Mouse (Mus musculus): ENCODE results near the gene Gfm2. TPM values are rescaled to one million over a fixed set of nuclear protein-coding genes. Genes with fewer than 3 reads are reported as not detected.

Gene Gfm2
- total and polyA plus RNA-seq, 2 experiments = 25.9 to 41.1 TPM

DNA sequence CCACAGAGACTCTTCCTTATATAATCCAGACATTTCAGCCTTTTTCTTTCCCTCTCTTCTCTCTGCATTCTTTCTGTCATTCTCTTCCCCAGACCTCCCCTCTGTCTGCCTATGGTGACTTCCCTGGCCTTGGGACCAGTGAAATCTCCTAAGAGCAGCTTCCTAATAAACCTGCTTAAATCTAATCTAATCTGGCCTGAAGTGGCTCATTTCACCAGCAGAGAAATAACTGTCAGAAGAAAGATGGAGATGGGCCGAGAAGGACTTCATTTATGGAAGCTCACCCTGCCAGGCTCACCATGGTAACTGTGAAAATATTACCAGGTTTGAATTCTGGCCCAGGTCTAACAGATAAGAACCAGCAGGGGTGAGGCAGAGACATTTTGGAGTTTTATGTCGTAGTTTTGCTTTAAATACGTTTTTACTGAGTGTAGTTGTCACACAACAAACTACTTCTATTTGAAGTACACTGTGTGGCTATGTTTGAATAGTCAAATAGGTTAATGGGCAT lies 70.8 kb downstream of the Gfm2 start:
- H3K27ac ChIP-seq (replicated peaks; ENCODE audit: insufficient read depth, low read depth, low read length) = 0 out of 2 replicates have a peak overlapping the region, but pooled peaks have one; percentile 16
- no peaks in the 10 kb centered on the region for H3K27me3 ChIP-seq (ENCODE audit: control insufficient read depth, insufficient read depth, low read length)
- no peaks in the 10 kb centered on the region for H3K36me3 ChIP-seq (ENCODE audit: control insufficient read depth, insufficient read depth, low read length)
- no peak for DNase-seq (ENCODE audit: extremely low read depth, low read depth, low spot score)
- no peak overlapping the region for H3K9ac ChIP-seq (ENCODE audit: low read depth, low read length)
- H3K4me1 ChIP-seq (ENCODE audit: control insufficient read depth, insufficient read depth, low read length) = peaks cover 3% of the 10 kb centered on the region; the same call in 1 of the 2 replicates
- TF ChIP-seq POLR2A (IDR thresholded peaks at IDR 0.05; ENCODE audit: extremely low read depth, insufficient read depth, low read length) = no peak
- TF ChIP-seq CTCF (IDR thresholded peaks at IDR 0.05; ENCODE audit: low read depth, low read length) = no peak
- 77% methylated on average over 3 of the region's 3 CpGs for WGBS
- H3K4me3 ChIP-seq (ENCODE audit: insufficient read depth, low read depth, low read length) = no peak overlapping the region
- H3K79me2 ChIP-seq (ENCODE audit: control insufficient read depth, insufficient read depth, low read length) = no peaks in the 10 kb centered on the region

DNA sequence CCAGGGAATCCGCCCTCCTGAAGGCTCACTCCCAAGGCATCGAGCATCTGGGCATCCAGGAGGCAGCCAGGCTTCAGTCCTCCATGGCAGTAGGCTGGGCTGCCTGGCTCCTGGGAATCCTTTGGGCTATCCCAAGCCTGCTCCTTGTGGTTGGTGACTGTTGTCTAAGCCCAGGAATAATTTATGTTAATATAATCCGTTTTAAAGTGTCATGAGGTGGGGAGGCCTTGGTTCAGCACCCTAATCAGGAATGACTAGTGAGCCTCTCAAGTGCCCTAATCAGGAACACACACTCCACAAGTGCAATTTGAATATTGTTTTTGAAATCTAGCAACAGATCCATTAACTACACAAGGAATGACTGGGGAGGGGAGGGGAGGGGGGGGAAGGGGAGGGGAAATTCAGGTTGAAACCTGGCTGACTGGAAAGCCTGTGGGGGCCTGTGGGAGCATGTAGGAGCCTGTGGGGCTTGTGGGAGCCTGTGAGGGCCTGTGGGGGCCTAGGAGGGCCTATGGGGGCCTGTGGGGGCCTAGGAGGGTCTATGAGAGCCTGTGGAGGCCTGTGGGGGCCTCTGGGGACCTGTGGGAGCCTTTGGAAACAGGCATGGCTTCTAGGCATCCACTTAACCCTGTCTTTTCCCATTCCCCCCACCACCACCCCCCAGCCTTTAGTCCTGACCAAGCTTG lies 77.0 kb downstream of the Gfm2 start:
- no peak overlapping the region for H3K4me3 ChIP-seq (ENCODE audit: insufficient read depth, low read depth, low read length)
- no peak for DNase-seq (ENCODE audit: extremely low read depth, low read depth, low spot score)
- no peaks in the 10 kb centered on the region for H3K79me2 ChIP-seq (ENCODE audit: control insufficient read depth, insufficient read depth, low read length)
- H3K36me3 ChIP-seq (ENCODE audit: control insufficient read depth, insufficient read depth, low read length) = no peaks in the 10 kb centered on the region
- no peaks in the 10 kb centered on the region for H3K4me1 ChIP-seq (ENCODE audit: control insufficient read depth, insufficient read depth, low read length)
- no peaks in the 10 kb centered on the region for H3K27me3 ChIP-seq (ENCODE audit: control insufficient read depth, insufficient read depth, low read length)
- 89% methylated on average over 3 of the region's 3 CpGs for WGBS
- no peak overlapping the region for H3K9ac ChIP-seq (ENCODE audit: low read depth, low read length)
- TF ChIP-seq POLR2A (IDR thresholded peaks at IDR 0.05; ENCODE audit: extremely low read depth, insufficient read depth, low read length) (no peak), CTCF (IDR thresholded peaks at IDR 0.05; ENCODE audit: low read depth, low read length) (no peak)
- H3K27ac ChIP-seq (replicated peaks; ENCODE audit: insufficient read depth, low read depth, low read length) = no peak overlapping the region

DNA sequence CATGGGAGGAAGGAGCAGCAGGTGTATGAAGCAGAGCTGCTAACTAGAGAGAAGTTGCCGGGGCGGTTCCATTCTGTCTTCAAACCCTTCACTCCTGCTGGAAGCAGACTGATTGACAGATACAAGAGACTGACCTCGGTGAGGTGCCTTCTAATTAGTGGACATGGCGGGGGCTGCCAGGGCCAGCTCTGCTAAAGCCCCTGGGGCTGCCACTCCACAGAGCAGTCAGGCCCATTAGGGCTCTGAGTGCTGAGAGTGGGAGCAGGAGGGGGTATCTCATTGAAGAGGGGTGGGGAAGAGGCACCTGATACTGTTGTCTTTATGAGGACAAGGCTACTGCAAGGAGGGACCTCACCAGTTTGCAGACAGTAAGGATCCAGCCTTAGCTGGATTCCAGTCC lies 77.8 kb downstream of the Gfm2 start:
- Histone ChIP-seq H3K4me3 (ENCODE audit: insufficient read depth, low read depth, low read length) (no peak overlapping the region), H3K27me3 (ENCODE audit: control insufficient read depth, insufficient read depth, low read length) (no peaks in the 10 kb centered on the region), H3K27ac (replicated peaks; ENCODE audit: insufficient read depth, low read depth, low read length) (no peak overlapping the region), H3K4me1 (ENCODE audit: control insufficient read depth, insufficient read depth, low read length) (no peaks in the 10 kb centered on the region), H3K9ac (ENCODE audit: low read depth, low read length) (no peak overlapping the region), H3K79me2 (ENCODE audit: control insufficient read depth, insufficient read depth, low read length) (no peaks in the 10 kb centered on the region), H3K36me3 (ENCODE audit: control insufficient read depth, insufficient read depth, low read length) (no peaks in the 10 kb centered on the region)
- WGBS = 73% methylated on average over 4 of the region's 4 CpGs
- DNase-seq (ENCODE audit: extremely low read depth, low read depth, low spot score) = no peak
- TF ChIP-seq POLR2A (IDR thresholded peaks at IDR 0.05; ENCODE audit: extremely low read depth, insufficient read depth, low read length) = no peak
- TF ChIP-seq CTCF (IDR thresholded peaks at IDR 0.05; ENCODE audit: low read depth, low read length) = no peak

DNA sequence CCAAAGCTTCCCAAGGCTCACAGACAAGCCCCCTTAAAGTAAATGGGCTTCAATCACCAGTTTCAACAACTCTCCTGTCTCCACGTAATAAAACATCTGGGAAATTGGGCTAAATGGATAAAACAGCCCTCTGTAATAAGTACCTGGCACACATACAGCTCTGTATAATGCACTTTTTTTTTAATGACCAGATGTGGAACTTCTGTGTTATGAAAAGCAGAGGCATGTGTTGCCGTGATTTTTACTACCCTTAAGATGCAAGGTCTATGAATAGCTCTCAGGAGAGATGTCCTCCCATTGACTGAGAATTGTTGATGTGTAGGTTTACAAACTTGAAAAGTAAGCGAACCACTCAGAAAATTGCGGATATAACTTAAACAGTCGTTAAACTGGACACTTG lies 78.5 kb downstream of the Gfm2 start:
- H3K4me1 ChIP-seq (ENCODE audit: control insufficient read depth, insufficient read depth, low read length) = no peaks in the 10 kb centered on the region
- WGBS = 91% methylated on average over 5 of the region's 5 CpGs
- no peaks in the 10 kb centered on the region for H3K27me3 ChIP-seq (ENCODE audit: control insufficient read depth, insufficient read depth, low read length)
- no peaks in the 10 kb centered on the region for H3K36me3 ChIP-seq (ENCODE audit: control insufficient read depth, insufficient read depth, low read length)
- no peak overlapping the region for H3K9ac ChIP-seq (ENCODE audit: low read depth, low read length)
- TF ChIP-seq POLR2A (IDR thresholded peaks at IDR 0.05; ENCODE audit: extremely low read depth, insufficient read depth, low read length) (no peak), CTCF (IDR thresholded peaks at IDR 0.05; ENCODE audit: low read depth, low read length) (no peak)
- no peaks in the 10 kb centered on the region for H3K79me2 ChIP-seq (ENCODE audit: control insufficient read depth, insufficient read depth, low read length)
- H3K4me3 ChIP-seq (ENCODE audit: insufficient read depth, low read depth, low read length) = no peak overlapping the region
- DNase-seq (ENCODE audit: extremely low read depth, low read depth, low spot score) = no peak
- H3K27ac ChIP-seq (replicated peaks; ENCODE audit: insufficient read depth, low read depth, low read length) = no peak overlapping the region

DNA sequence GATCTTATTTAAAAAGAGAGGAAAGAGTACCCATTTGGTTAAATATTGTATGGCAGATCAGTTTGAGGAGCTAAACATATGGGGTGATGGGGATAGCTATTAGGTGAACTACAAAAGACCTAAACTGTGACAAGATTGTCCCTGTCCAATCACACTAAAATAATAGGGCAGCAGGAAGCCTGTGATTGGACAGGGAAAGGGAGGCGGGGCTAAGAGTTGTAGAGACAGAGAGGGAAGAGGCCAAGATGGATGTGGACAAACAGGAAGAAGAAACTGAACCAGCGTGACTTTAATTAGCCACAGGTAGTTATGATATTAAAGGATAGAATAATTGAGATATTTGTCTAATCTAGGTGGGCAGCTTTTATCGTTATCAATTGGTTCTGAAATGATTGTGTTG lies 82.3 kb downstream of the Gfm2 start:
- Histone ChIP-seq H3K36me3 (ENCODE audit: control insufficient read depth, insufficient read depth, low read length) (no peaks in the 10 kb centered on the region), H3K4me3 (ENCODE audit: insufficient read depth, low read depth, low read length) (no peak overlapping the region), H3K27ac (replicated peaks; ENCODE audit: insufficient read depth, low read depth, low read length) (no peak overlapping the region), H3K79me2 (ENCODE audit: control insufficient read depth, insufficient read depth, low read length) (no peaks in the 10 kb centered on the region), H3K4me1 (ENCODE audit: control insufficient read depth, insufficient read depth, low read length) (peaks cover 8% of the 10 kb centered on the region), H3K9ac (ENCODE audit: low read depth, low read length) (no peak overlapping the region), H3K27me3 (ENCODE audit: control insufficient read depth, insufficient read depth, low read length) (no peaks in the 10 kb centered on the region)
- 90% methylated on average over 3 of the region's 3 CpGs for WGBS
- no peak for TF ChIP-seq CTCF (IDR thresholded peaks at IDR 0.05; ENCODE audit: low read depth, low read length)
- TF ChIP-seq POLR2A (IDR thresholded peaks at IDR 0.05; ENCODE audit: extremely low read depth, insufficient read depth, low read length) = no peak
- DNase-seq (ENCODE audit: extremely low read depth, low read depth, low spot score) = no peak

DNA sequence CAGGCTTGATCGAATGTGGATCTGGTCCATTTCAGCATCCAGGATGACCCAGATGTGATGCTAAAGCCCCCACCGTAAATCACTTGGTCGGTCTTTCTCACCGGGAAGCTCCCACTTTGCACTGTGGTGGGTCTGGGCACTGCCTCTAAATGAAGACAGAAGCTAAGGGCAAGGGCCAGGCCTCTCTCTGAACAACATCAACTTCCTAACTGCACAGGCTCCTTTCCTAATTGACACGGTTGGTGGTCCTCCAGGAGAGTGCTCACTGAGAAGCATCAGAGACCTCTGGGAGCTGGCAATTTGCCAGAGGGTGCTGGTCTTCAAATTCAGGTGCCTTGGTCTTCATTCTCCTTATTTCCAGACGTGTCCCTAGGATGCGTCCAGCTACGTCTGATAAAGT lies 86.1 kb downstream of the Gfm2 start:
- TF ChIP-seq CTCF (IDR thresholded peaks at IDR 0.05; ENCODE audit: low read depth, low read length) = no peak
- Histone ChIP-seq H3K79me2 (ENCODE audit: control insufficient read depth, insufficient read depth, low read length) (no peaks in the 10 kb centered on the region), H3K36me3 (ENCODE audit: control insufficient read depth, insufficient read depth, low read length) (no peaks in the 10 kb centered on the region), H3K27ac (replicated peaks; ENCODE audit: insufficient read depth, low read depth, low read length) (peak overlapping the region; percentile 28; the same call in 1 of the 2 replicates), H3K4me3 (ENCODE audit: insufficient read depth, low read depth, low read length) (no peak overlapping the region), H3K4me1 (ENCODE audit: control insufficient read depth, insufficient read depth, low read length) (peaks cover 8% of the 10 kb centered on the region), H3K27me3 (ENCODE audit: control insufficient read depth, insufficient read depth, low read length) (no peaks in the 10 kb centered on the region), H3K9ac (ENCODE audit: low read depth, low read length) (no peak overlapping the region)
- 74% methylated on average over 8 of the region's 8 CpGs for WGBS
- DNase-seq (ENCODE audit: extremely low read depth, low read depth, low spot score) = no peak

Data from liver, adult 2 months (tissue).